Mouse (Mus musculus) left cerebral cortex, postnatal 4 days (tissue): Measurements from ENCODE around the gene Tcf19. TPM values are rescaled to one million over a fixed set of nuclear protein-coding genes. Genes with fewer than 3 reads are reported as not detected.
"Not testable (repeated sequence)": the region's sequence is repeated elsewhere in the genome, so short reads cannot be mapped to it uniquely, and the experiment has no call there.

Experiments
- DNase-seq: peaks from one replicate; pipeline ENCODE4 v3.0.0-alpha.2; 2022
- intact Hi-C: fragments of 180-260 bp; cut with DNase I; formaldehyde crosslinking; loops from one replicate; pipeline ENCODE4 v1.15.1; 2025
- total RNA-seq, 2 experiments: library from RNA; stranded (reverse); gene quantifications; 2 replicates each; pipeline ENCODE4 v1.2.3; 2021

The Tcf19 gene
- total RNA-seq, 2 experiments from 2014 or later, result 7.2 to 9.3 TPM

GRCm38 (mm10) chr17:35490320-35490719 lies 26.3 kb downstream of the Tcf19 start:
- DNase-seq, result no peak
- intact Hi-C loops, result no loop called here

GRCm38 (mm10) chr17:35488041-35488440 lies 28.6 kb downstream of the Tcf19 start:
- intact Hi-C loops, result no loop called here
- no peak for DNase-seq

GRCm38 (mm10) chr17:35486726-35487125 lies 29.9 kb downstream of the Tcf19 start:
- intact Hi-C loops, result no loop called here
- peak; percentile 17 for DNase-seq

DNA sequence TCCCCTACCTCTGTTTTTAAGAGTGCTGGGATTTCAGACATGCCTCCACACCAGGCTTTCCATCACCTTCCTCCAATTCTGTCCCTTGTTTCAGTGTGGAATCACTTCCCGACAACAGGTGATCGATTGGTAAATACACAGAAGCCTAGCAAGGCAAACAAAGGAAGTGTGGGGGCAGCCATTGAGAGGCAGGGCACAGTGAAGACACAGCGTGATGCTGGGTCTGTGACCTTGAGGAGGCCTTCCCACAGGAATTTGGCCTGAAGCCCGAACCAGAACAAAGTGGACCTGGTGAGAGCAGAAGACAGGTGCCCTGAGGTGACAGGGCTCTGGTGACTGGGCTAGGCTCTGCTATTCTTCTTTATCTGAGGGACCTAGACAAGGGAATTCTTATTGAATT lies 30.9 kb downstream of the Tcf19 start:
- intact Hi-C loops, result no loop called here
- DNase-seq, result peak; percentile 28

GRCm38 (mm10) chr17:35484066-35484465 lies 32.6 kb downstream of the Tcf19 start:
- peak; percentile 56 for DNase-seq
- intact Hi-C loops, result no loop called here

DNA sequence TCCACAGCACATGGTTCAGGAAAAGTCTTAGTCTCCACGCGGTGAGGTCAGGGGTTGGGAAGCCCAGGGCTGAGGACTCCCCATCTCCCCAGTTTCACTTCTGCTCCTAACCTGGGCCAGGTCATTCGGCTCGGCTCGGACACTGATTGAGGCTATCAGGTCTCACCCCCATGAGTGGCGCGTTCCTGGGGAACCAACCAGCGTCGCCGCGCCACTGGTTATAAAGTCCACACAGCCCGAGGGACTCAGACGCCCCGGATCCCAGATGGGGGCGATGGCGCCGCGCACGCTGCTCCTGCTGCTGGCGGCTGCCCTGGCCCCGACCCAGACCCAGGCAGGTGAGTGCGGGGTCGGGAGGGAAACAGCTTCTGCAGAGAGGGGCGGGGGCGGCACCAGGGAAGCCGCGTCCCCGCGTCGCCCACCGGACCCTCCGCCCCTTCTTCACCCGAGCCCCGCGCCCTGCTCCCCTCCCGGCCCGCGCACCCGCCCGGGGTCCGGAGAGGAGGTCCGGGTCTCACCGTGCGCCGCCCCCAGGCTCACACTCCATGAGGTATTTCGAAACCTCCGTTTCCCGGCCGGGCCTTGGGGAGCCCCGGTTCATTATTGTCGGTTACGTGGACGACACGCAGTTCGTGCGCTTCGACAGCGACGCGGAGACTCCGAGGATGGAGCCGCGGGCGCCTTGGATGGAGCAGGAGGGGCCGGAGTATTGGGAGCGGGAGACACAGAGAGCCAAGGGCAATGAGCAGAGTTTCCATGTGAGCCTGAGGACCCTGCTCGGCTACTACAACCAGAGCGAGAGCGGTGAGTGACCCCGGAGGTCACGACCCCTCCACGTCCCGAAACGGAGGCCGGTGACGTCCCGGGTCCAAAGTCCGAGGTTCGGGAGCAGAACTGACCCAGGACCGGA lies 46.5 kb downstream of the Tcf19 start, which contains the start of gene H2-Q10:
Gene H2-Q10 (plus strand): TSS at position 248 of the 910 bp plus-strand sequence.
- no peak for DNase-seq
- intact Hi-C loops, result no loop called here

DNA sequence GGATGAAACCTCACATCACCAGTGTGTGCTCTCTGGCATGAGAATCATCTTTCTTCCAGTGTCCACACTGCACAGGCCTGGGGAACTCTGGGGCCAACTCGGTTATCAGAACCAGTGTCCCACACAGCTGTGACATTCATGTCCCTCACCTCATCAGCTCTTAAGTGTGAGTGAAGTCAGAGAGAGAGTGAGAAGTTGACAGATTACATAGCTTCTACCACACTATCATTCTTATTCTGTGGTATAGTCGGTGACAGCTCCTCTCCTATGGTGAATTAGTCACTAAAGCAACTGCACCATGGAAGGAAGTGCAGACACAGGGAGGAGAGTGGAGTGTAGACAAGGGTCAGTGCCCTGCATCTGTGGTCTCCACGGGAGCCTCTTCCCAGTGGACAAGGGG lies 47.7 kb downstream of the Tcf19 start:
- DNase-seq, intact Hi-C loops: not testable (repeated sequence)

- peak; percentile 37 for DNase-seq
- intact Hi-C loops, result not testable (repeated sequence)
These were observed 51.0 kb downstream of the Tcf19 start for GRCm38 (mm10) chr17:35465651-35466050.

Other genes with a start within 250 kb of the Tcf19 start
- gene H2-Q1, start 196.4 kb downstream of the Tcf19 start, total RNA-seq, result under 1 TPM; 0.28 to 0.32 TPM
- gene H2-Q2, start 174.6 kb downstream of the Tcf19 start, total RNA-seq, result 1 to 10 TPM in 1 of 2 experiments, under 1 TPM in 1; 0.48 to 2.2 TPM
- 1 to 10 TPM; 1.6 TPM for gene H2-Q4, start 137.2 kb downstream of the Tcf19 start, total RNA-seq
- under 1 TPM; 0.18 to 0.36 TPM for gene H2-Q6, start 92.0 kb downstream of the Tcf19 start, total RNA-seq
- gene H2-Q7, start 77.7 kb downstream of the Tcf19 start, total RNA-seq, result under 1 TPM; 0.36 to 0.66 TPM
- gene H2-Q10, start 46.7 kb downstream of the Tcf19 start, total RNA-seq, result under 1 TPM; 0.16 to 0.20 TPM
- gene Pou5f1, start 10.8 kb downstream of the Tcf19 start, total RNA-seq, result not detected
- 10 to 100 TPM; 13.6 TPM for gene Cchcr1, start 276 bp upstream of the Tcf19 start, total RNA-seq
- 1 to 10 TPM; 1.5 to 2.4 TPM for gene Psors1c2, start 16.4 kb upstream of the Tcf19 start, total RNA-seq
- gene Cdsn, start 35.3 kb upstream of the Tcf19 start, total RNA-seq, result under 1 TPM; 0.26 to 0.36 TPM
- gene 2300002M23Rik, start 50.6 kb upstream of the Tcf19 start, total RNA-seq, result not detected
- not detected for gene Sfta2, start 84.7 kb upstream of the Tcf19 start, total RNA-seq
- not detected for gene Gm9573, start 109.8 kb upstream of the Tcf19 start, total RNA-seq
- gene Mucl3, start 126.9 kb upstream of the Tcf19 start, total RNA-seq, result not detected
- gene Vars2, start 150.8 kb upstream of the Tcf19 start, total RNA-seq, result 10 to 100 TPM; 51.5 to 53.3 TPM
- gene Gtf2h4, start 156.9 kb upstream of the Tcf19 start, total RNA-seq, result 10 to 100 TPM; 29.1 to 31.8 TPM
- gene Ddr1, start 187.8 kb upstream of the Tcf19 start, total RNA-seq, result 10 to 100 TPM; 42.6 to 50.1 TPM